Mouse (Mus musculus) spleen, adult 2 months (tissue): ENCODE measurements at regions not wholly inside any gene's neighbourhood (a gene's known extent, or its start where the extent isn't known, plus 50 kb on each side); places are given as distances from the start of the nearest gene placed in this dataset.

ENCODE experiments used
- DNase-seq, 2 experiments: peaks; one replicate each; pipeline versions ENCODE4 v3.0.0 to v3.0.0-alpha.2; 2012 to 2021; ENCODE audit warnings: low spot score in 2 of 2, low read depth in 1 of 2
- H3K27ac ChIP-seq: fragments of 200-500 bp; 2 replicates; pipeline ENCODE4 v1.5.1; 2012; ENCODE audit warnings: low read length, inconsistent platforms; ENCODE audit not compliant: insufficient read depth
- H3K27me3 ChIP-seq: fragments of 200-500 bp; 2 replicates; pipeline ENCODE4 v1.6.1; 2012; ENCODE audit warnings: mild to moderate bottlenecking, moderate library complexity, low read length, inconsistent platforms; ENCODE audit not compliant: control insufficient read depth, insufficient read depth
- H3K36me3 ChIP-seq: fragments of 200-500 bp; 2 replicates; pipeline ENCODE4 v1.6.1; 2012; ENCODE audit warnings: mild to moderate bottlenecking, low read length, inconsistent platforms; ENCODE audit not compliant: control insufficient read depth, insufficient read depth
- H3K4me1 ChIP-seq: fragments of 200-500 bp; 2 replicates; pipeline ENCODE4 v1.6.1; 2011; ENCODE audit warnings: inconsistent platforms; ENCODE audit not compliant: control insufficient read depth, insufficient read depth, insufficient read length
- H3K4me3 ChIP-seq: fragments of 200-500 bp; 2 replicates; pipeline ENCODE4 v1.5.1; 2011; ENCODE audit warnings: mild to moderate bottlenecking, inconsistent platforms; ENCODE audit not compliant: insufficient read depth, insufficient read length; ENCODE audit errors: extremely low read depth
- CTCF ChIP-seq: fragments of 200-500 bp; IDR thresholded peaks from 2 replicates; pipeline ENCODE4 v1.5.1; 2011; ENCODE audit warnings: mild to moderate bottlenecking, inconsistent platforms; ENCODE audit not compliant: insufficient read depth, insufficient read length, insufficient replicate concordance; ENCODE audit errors: extremely low read depth
- POLR2A ChIP-seq: fragments of 200-500 bp; IDR thresholded peaks from 2 replicates; pipeline ENCODE4 v1.6.1; 2011; ENCODE audit warnings: low read depth, low read length, inconsistent platforms
- WGBS: fragments of 180-500 bp; shearing (Covaris S2); methylation state at CpG from one replicate; pipeline ENCODE4 v1.1.7; 2018; 5-methylcytosine and 5-hydroxymethylcytosine counted together

GRCm38 (mm10) chr11:19709337-19709736 is 214.8 kb upstream of the Spred2 start:
- H3K36me3 ChIP-seq: no peaks in the 10 kb centered on the region
- DNase-seq: no peak
- no peak overlapping the region for H3K4me3 ChIP-seq
- no peak for TF ChIP-seq POLR2A
- no peak for TF ChIP-seq CTCF
- H3K27me3 ChIP-seq: no peaks in the 10 kb centered on the region
- H3K4me1 ChIP-seq: no peaks in the 10 kb centered on the region
- H3K27ac ChIP-seq: no peak overlapping the region
- WGBS: 88% methylated on average over 8 of the region's 8 CpGs

GRCm38 (mm10) chr11:19713091-19713490 is 211.1 kb upstream of the Spred2 start:
- no peak overlapping the region for H3K4me3 ChIP-seq
- H3K36me3 ChIP-seq: no peaks in the 10 kb centered on the region
- DNase-seq: no peak
- TF ChIP-seq POLR2A (no peak), CTCF (no peak)
- 87% methylated on average over 8 of the region's 8 CpGs for WGBS
- H3K27ac ChIP-seq: no peak overlapping the region
- no peaks in the 10 kb centered on the region for H3K4me1 ChIP-seq
- no peaks in the 10 kb centered on the region for H3K27me3 ChIP-seq

- Histone ChIP-seq H3K4me3 (no peak overlapping the region), H3K27me3 (no peaks in the 10 kb centered on the region), H3K4me1 (no peaks in the 10 kb centered on the region), H3K27ac (no peak overlapping the region), H3K36me3 (no peaks in the 10 kb centered on the region)
- TF ChIP-seq CTCF: no peak
- TF ChIP-seq POLR2A: no peak
- DNase-seq: no peak
- 75% methylated on average over 20 of the region's 20 CpGs for WGBS
These were observed 210.6 kb upstream of the Spred2 start for GRCm38 (mm10) chr11:19713597-19713996.

- TF ChIP-seq CTCF: no peak
- no peak for TF ChIP-seq POLR2A
- Histone ChIP-seq H3K4me1 (no peaks in the 10 kb centered on the region), H3K36me3 (no peaks in the 10 kb centered on the region), H3K27me3 (no peaks in the 10 kb centered on the region), H3K4me3 (no peak overlapping the region), H3K27ac (no peak overlapping the region)
- DNase-seq: no peak
- WGBS: 45% methylated on average over 5 of the region's 5 CpGs
These were observed 210.0 kb upstream of the Spred2 start for GRCm38 (mm10) chr11:19714211-19714610.

GRCm38 (mm10) chr11:19714888-19715595 is 209.1 kb upstream of the Spred2 start:
- no peak for DNase-seq
- no peaks in the 10 kb centered on the region for H3K4me1 ChIP-seq

GRCm38 (mm10) chr11:19718165-19718564 is 206.0 kb upstream of the Spred2 start:
- Histone ChIP-seq H3K4me1 (no peaks in the 10 kb centered on the region), H3K27me3 (no peaks in the 10 kb centered on the region), H3K36me3 (no peaks in the 10 kb centered on the region), H3K27ac (no peak overlapping the region), H3K4me3 (no peak overlapping the region)
- DNase-seq: no peak
- TF ChIP-seq POLR2A: no peak
- no peak for TF ChIP-seq CTCF
- WGBS: 92% methylated on average over 9 of the region's 9 CpGs

More at GRCm38 (mm10) chr11:19714888-19715595, 209.1 kb upstream of the Spred2 start:
- Histone ChIP-seq H3K27ac (no peak overlapping the region), H3K36me3 (no peaks in the 10 kb centered on the region), H3K27me3 (no peaks in the 10 kb centered on the region), H3K4me3 (no peak overlapping the region)
- WGBS: 68% methylated on average over 8 of the region's 8 CpGs
- TF ChIP-seq CTCF (no peak), POLR2A (no peak)

GRCm38 (mm10) chr11:19729031-19729430 is 195.1 kb upstream of the Spred2 start:
- Histone ChIP-seq H3K27ac (no peak overlapping the region), H3K4me3 (no peak overlapping the region), H3K36me3 (no peaks in the 10 kb centered on the region), H3K27me3 (no peaks in the 10 kb centered on the region), H3K4me1 (no peaks in the 10 kb centered on the region)
- 84% methylated on average over 8 of the region's 8 CpGs for WGBS
- DNase-seq: no peak
- TF ChIP-seq CTCF (no peak), POLR2A (no peak)
